Mouse (Mus musculus): ENCODE measurements around the gene Dcxr.
"Not testable (repeated sequence)": the region's sequence is repeated elsewhere in the genome, so short reads cannot be mapped to it uniquely, and the experiment has no call there.

Dcxr gene

GRCm38 (mm10) chr11:120727169-120727527, at the start of gene Dcxr:
Gene Dcxr, minus strand, starts transcription at chr11:120727281.
- peak; percentile 76 to 89 for DNase-seq (ENCODE audit: low spot score in 2 of 2)

- peak; percentile 87 to 92 for DNase-seq (ENCODE audit: low spot score in 2 of 2)
Measured at GRCm38 (mm10) chr11:120775774-120776469, 48.8 kb upstream of the Dcxr start.

GRCm38 (mm10) chr11:120773463-120774190, 46.5 kb upstream of the Dcxr start:
- DNase-seq (ENCODE audit: low spot score in 2 of 2) = no peak

GRCm38 (mm10) chr11:120772749-120773148, 45.7 kb upstream of the Dcxr start:
- DNase-seq (ENCODE audit: low spot score in 2 of 2) = no peak

- no peak for DNase-seq (ENCODE audit: low spot score in 2 of 2)
Measured at GRCm38 (mm10) chr11:120768206-120768605, 41.1 kb upstream of the Dcxr start.

GRCm38 (mm10) chr11:120767023-120767422, 39.9 kb upstream of the Dcxr start:
- not testable (repeated sequence) for DNase-seq (ENCODE audit: low spot score in 2 of 2)

GRCm38 (mm10) chr11:120763121-120763999, 36.3 kb upstream of the Dcxr start:
- not testable (repeated sequence) for DNase-seq (ENCODE audit: low spot score in 2 of 2)

- DNase-seq (ENCODE audit: low spot score in 2 of 2) = not testable (repeated sequence)
Measured at GRCm38 (mm10) chr11:120762672-120763041, 35.6 kb upstream of the Dcxr start, which contains the start of gene Hmga1b. Gene Hmga1b, plus strand, starts transcription at chr11:120762794.

GRCm38 (mm10) chr11:120761811-120762671, 35.0 kb upstream of the Dcxr start:
- DNase-seq (ENCODE audit: low spot score in 2 of 2) = no peak

GRCm38 (mm10) chr11:120760236-120760635, 33.2 kb upstream of the Dcxr start:
- DNase-seq (ENCODE audit: low spot score in 2 of 2) = no peak

- DNase-seq (ENCODE audit: low spot score in 2 of 2) = no peak
Measured at GRCm38 (mm10) chr11:120751606-120752005, 24.5 kb upstream of the Dcxr start.

- DNase-seq (ENCODE audit: low spot score in 2 of 2) = no peak
Measured at GRCm38 (mm10) chr11:120749430-120749829, 22.3 kb upstream of the Dcxr start.

- DNase-seq (ENCODE audit: low spot score in 2 of 2) = no peak
Measured at GRCm38 (mm10) chr11:120747974-120748373, 20.9 kb upstream of the Dcxr start.

GRCm38 (mm10) chr11:120744121-120744701, 17.1 kb upstream of the Dcxr start:
- no peak for DNase-seq (ENCODE audit: low spot score in 2 of 2)

GRCm38 (mm10) chr11:120740981-120741380, 13.9 kb upstream of the Dcxr start:
- no peak for DNase-seq (ENCODE audit: low spot score in 2 of 2)

- no peak for DNase-seq (ENCODE audit: low spot score in 2 of 2)
Measured at GRCm38 (mm10) chr11:120736424-120736823, 9.3 kb upstream of the Dcxr start.

- DNase-seq (ENCODE audit: low spot score in 2 of 2) = peak; percentile 38 to 62
Measured at GRCm38 (mm10) chr11:120733521-120733920, 6.4 kb upstream of the Dcxr start.

GRCm38 (mm10) chr11:120731858-120732680, 5.0 kb upstream of the Dcxr start, which contains the start of gene Cbr2:
Gene Cbr2, minus strand, starts transcription at chr11:120732114.
- peak; percentile 40 to 64 for DNase-seq (ENCODE audit: low spot score in 2 of 2)

GRCm38 (mm10) chr11:120731395-120731794, 4.3 kb upstream of the Dcxr start:
- DNase-seq (ENCODE audit: low spot score in 2 of 2) = no peak

GRCm38 (mm10) chr11:120730331-120730870, 3.3 kb upstream of the Dcxr start:
- no peak for DNase-seq (ENCODE audit: low spot score in 2 of 2)

Measured in urinary bladder, adult 18-20 months (tissue).